Mouse (Mus musculus): ENCODE measurements around the gene Fbln1. TPM values are rescaled to one million over a fixed set of nuclear protein-coding genes. Genes with fewer than 3 reads are reported as not detected.
"Not testable (repeated sequence)": the region's sequence is repeated elsewhere in the genome, so short reads cannot be mapped to it uniquely, and the experiment has no call there.

The Fbln1 gene
- total RNA-seq, 2 experiments from 2014 or later, result 36.8 to 47.6 TPM

GRCm38 (mm10) chr15:85295544-85295943, 89.8 kb downstream of the Fbln1 start:
- peak; percentile 64 to 70 for DNase-seq

- DNase-seq, result no peak
Measured at GRCm38 (mm10) chr15:85295977-85296376, 90.2 kb downstream of the Fbln1 start.

- no peak for DNase-seq
Measured at GRCm38 (mm10) chr15:85296538-85296937, 90.8 kb downstream of the Fbln1 start.

- no peak for DNase-seq
Measured at GRCm38 (mm10) chr15:85298167-85298781, 92.5 kb downstream of the Fbln1 start.

- no peak for DNase-seq
Measured at GRCm38 (mm10) chr15:85298946-85299345, 93.2 kb downstream of the Fbln1 start.

- DNase-seq, result no peak
Measured at GRCm38 (mm10) chr15:85303241-85303640, 97.5 kb downstream of the Fbln1 start.

GRCm38 (mm10) chr15:85303976-85304375, 98.2 kb downstream of the Fbln1 start:
- DNase-seq, result no peak

- no peak for DNase-seq
Measured at GRCm38 (mm10) chr15:85307061-85307660, 101.4 kb downstream of the Fbln1 start.

- DNase-seq, result no peak
Measured at GRCm38 (mm10) chr15:85311058-85311657, 105.4 kb downstream of the Fbln1 start.

GRCm38 (mm10) chr15:85315378-85316025, 109.8 kb downstream of the Fbln1 start:
- peak; percentile 82 to 84 for DNase-seq

GRCm38 (mm10) chr15:85316342-85317140, 110.8 kb downstream of the Fbln1 start:
- peak in 1 of 2 experiments; percentile 40 for DNase-seq

- DNase-seq, result peak; percentile 83 to 85
Measured at GRCm38 (mm10) chr15:85319924-85320668, 114.3 kb downstream of the Fbln1 start.

GRCm38 (mm10) chr15:85323214-85323613, 117.5 kb downstream of the Fbln1 start:
- DNase-seq, result peak; percentile 24 to 30

- no peak for DNase-seq
Measured at GRCm38 (mm10) chr15:85324426-85324825, 118.7 kb downstream of the Fbln1 start.

- no peak for DNase-seq
Measured at GRCm38 (mm10) chr15:85327808-85328207, 122.1 kb downstream of the Fbln1 start.

- DNase-seq, result peak in 1 of 2 experiments; percentile 10
Measured at GRCm38 (mm10) chr15:85328455-85328854, 122.7 kb downstream of the Fbln1 start.

- DNase-seq, result peak in 1 of 2 experiments; percentile 54
Measured at GRCm38 (mm10) chr15:85329096-85329495, 123.3 kb downstream of the Fbln1 start.

- DNase-seq, result peak in 1 of 2 experiments; percentile 21
Measured at GRCm38 (mm10) chr15:85330024-85330423, 124.3 kb downstream of the Fbln1 start.

GRCm38 (mm10) chr15:85333511-85333910, 127.8 kb downstream of the Fbln1 start:
- DNase-seq, result not testable (repeated sequence)

GRCm38 (mm10) chr15:85334234-85334633, 128.5 kb downstream of the Fbln1 start:
- DNase-seq, result no peak

- peak in 1 of 2 experiments; percentile 17 for DNase-seq
Measured at GRCm38 (mm10) chr15:85335671-85336300, 130.0 kb downstream of the Fbln1 start, which contains the start of gene Atxn10. Gene Atxn10 (plus strand): TSS chr15:85336245.
